Mouse (Mus musculus) adipose tissue, adult 10 weeks (tissue): Measurements from ENCODE around the gene Olfr430. TPM values are rescaled to one million over a fixed set of nuclear protein-coding genes. Genes with fewer than 3 reads are reported as not detected.

Experiments used
- polyA plus RNA-seq: library from polyadenylated mRNA; stranded (reverse); fragments of 350-450 nt; fragmentation: Illumina TruSeq; extraction: RNeasy Lipid Tissue Mini Kit (QIAGEN cat#74804); gene quantifications from one replicate; pipeline ENCODE4 v1.2.3, GENCODE M21; 2014; ENCODE audit warnings: low read depth, low replicate concordance

The Olfr430 gene
- polyA plus RNA-seq = not detected

GRCm38 (mm10) chr1:174066305-174066704 lies at the start of gene Olfr430:
Olfr430 (plus strand) TSS chr1:174066605.

DNA sequence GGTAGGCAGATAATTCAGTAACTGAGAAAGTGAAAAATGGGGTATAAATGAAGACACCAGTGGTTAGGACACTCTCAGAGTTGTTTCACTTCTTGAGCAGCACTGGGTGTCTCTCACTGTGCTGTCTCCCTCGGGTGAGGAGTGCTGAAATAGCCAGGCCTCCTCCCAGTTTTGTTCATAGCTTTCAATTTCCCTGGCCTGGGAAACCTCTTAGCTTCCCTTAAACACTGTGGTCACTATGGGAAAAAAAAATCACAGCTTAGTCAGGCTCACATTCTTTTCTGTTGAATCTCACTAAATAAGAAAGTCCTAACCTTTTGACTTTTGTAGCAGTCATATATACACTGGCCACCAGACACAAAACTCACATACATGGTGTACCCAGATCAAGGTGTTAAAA lies 34.7 kb upstream of the Olfr430 start, which contains the start of gene Ifi205:
TSS of gene Ifi205 (minus strand) at position 113 of the 400 bp plus-strand sequence.

GRCm38 (mm10) chr1:174040523-174041177 lies 25.8 kb upstream of the Olfr430 start, which contains the start of gene Olfr433:
Olfr433 (plus strand) TSS chr1:174040705.

GRCm38 (mm10) chr1:174048893-174049292 lies 17.5 kb upstream of the Olfr430 start, which contains the start of gene Olfr432:
Olfr432 (plus strand) TSS chr1:174049205.

GRCm38 (mm10) chr1:174084031-174084430 lies 17.6 kb downstream of the Olfr430 start, which contains the start of gene Olfr429:
Olfr429 (plus strand) TSS chr1:174084331.

GRCm38 (mm10) chr1:174096591-174096990 lies 30.2 kb downstream of the Olfr430 start, which contains the start of gene Olfr427:
Olfr427 (plus strand) TSS chr1:174096891.

DNA sequence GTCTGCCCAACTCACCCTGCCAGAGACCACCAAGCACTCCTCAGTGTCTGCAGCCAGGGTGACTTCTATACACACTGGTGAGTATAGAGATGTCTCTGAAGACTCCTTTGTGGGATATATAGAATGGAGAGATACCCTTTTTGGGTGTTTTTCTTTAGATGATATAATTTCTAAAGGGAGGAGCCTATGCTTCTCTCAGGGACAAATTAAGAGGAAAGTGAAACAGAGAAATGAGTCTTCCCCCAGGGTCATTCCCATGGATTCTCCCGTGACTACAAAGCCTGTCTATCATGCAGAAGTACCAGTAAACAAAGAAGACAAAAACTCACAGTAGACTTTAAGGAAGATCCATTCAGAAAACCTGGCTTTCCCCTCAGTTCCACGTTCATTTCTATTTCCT lies 54.7 kb downstream of the Olfr430 start, which contains the start of gene Olfr231:
TSS of gene Olfr231 (minus strand) at position 101 of the 400 bp plus-strand sequence.

Other genes with a start within 250 kb of the Olfr430 start
- gene Ifi211, start 153.6 kb upstream of the Olfr430 start, polyA plus RNA-seq = 9.6 TPM
- gene Mndal, start 124.1 kb upstream of the Olfr430 start, polyA plus RNA-seq = 19.2 TPM
- gene Ifi203, start 123.9 kb upstream of the Olfr430 start, polyA plus RNA-seq = 16.0 TPM
- gene Ifi202b, start 83.9 kb upstream of the Olfr430 start, polyA plus RNA-seq = not detected
- 23.5 TPM for gene Ifi205, start 34.8 kb upstream of the Olfr430 start, polyA plus RNA-seq
- not detected for gene Olfr433, start 25.9 kb upstream of the Olfr430 start, polyA plus RNA-seq
- gene Olfr432, start 17.4 kb upstream of the Olfr430 start, polyA plus RNA-seq = not detected
- not detected for gene Olfr429, start 17.7 kb downstream of the Olfr430 start, polyA plus RNA-seq
- not detected for gene Olfr427, start 30.3 kb downstream of the Olfr430 start, polyA plus RNA-seq
- gene Olfr231, start 54.6 kb downstream of the Olfr430 start, polyA plus RNA-seq = not detected
- gene Olfr424, start 64.9 kb downstream of the Olfr430 start, polyA plus RNA-seq = not detected
- gene Olfr420, start 89.0 kb downstream of the Olfr430 start, polyA plus RNA-seq = not detected
- gene Spta1, start 106.2 kb downstream of the Olfr430 start, polyA plus RNA-seq = 0.26 TPM
- not detected for gene Olfr419, start 185.5 kb downstream of the Olfr430 start, polyA plus RNA-seq